Mouse (Mus musculus) kidney, embryonic 14.5 days (tissue): ENCODE data around the gene Gpr3. TPM values are rescaled to one million over a fixed set of nuclear protein-coding genes. Genes with fewer than 3 reads are reported as not detected.

ENCODE experiments used
- ATAC-seq: fragments of 200-750 bp; cut with Nextera tagmentation; 2 replicates; pipeline ENCODE4 v1.8.0; 2017; ENCODE audit warnings: moderate number of reproducible peaks, mild to moderate bottlenecking, moderate TSS enrichment, moderate library complexity; ENCODE audit not compliant: low FRiP score, low TSS enrichment
- H3K27ac ChIP-seq: fragments of 300-500 bp; sonication (generic); 2 replicates; pipeline ENCODE4 v1.5.1; 2014; ENCODE audit warnings: low read depth, mild to moderate bottlenecking, low read length, moderate library complexity, mixed read lengths
- H3K27me3 ChIP-seq: fragments of 300-500 bp; sonication (generic); 2 replicates; pipeline ENCODE4 v1.6.1; 2014; ENCODE audit warnings: mild to moderate bottlenecking, low read length; ENCODE audit not compliant: control insufficient read depth, insufficient read depth
- H3K36me3 ChIP-seq: fragments of 300-500 bp; sonication (generic); 2 replicates; pipeline ENCODE4 v1.6.1; 2014; ENCODE audit warnings: low read length, mixed read lengths; ENCODE audit not compliant: control insufficient read depth, insufficient read depth
- H3K4me1 ChIP-seq: fragments of 300-500 bp; sonication (generic); 2 replicates; pipeline ENCODE4 v1.6.1; 2014; ENCODE audit warnings: low read length, mixed read lengths; ENCODE audit not compliant: control insufficient read depth, insufficient read depth
- H3K4me2 ChIP-seq: fragments of 300-500 bp; sonication (generic); replicated peaks from 2 replicates; pipeline ENCODE4 v1.6.1; 2014; ENCODE audit warnings: low read depth, mild to moderate bottlenecking, low read length
- H3K4me3 ChIP-seq: fragments of 300-500 bp; sonication (generic); 2 replicates; pipeline ENCODE4 v1.5.1; 2014; ENCODE audit warnings: mild to moderate bottlenecking, low read length
- H3K9ac ChIP-seq: fragments of 300-500 bp; sonication (generic); 2 replicates; pipeline ENCODE4 v1.6.1; 2014; ENCODE audit warnings: low read depth, mild to moderate bottlenecking, low read length, moderate library complexity
- H3K9me3 ChIP-seq: fragments of 300-500 bp; sonication (generic); 2 replicates; pipeline ENCODE4 v1.6.1; 2016; ENCODE audit warnings: low read length; ENCODE audit not compliant: control insufficient read depth
- WGBS: fragments of 180-500 bp; shearing (Covaris S2); extraction: QIAGEN DNeasy Blood & Tissue Kit; methylation state at CpG from one replicate; pipeline ENCODE4 v1.1.7; 2014; 5-methylcytosine and 5-hydroxymethylcytosine counted together
- polyA plus RNA-seq: library from polyadenylated mRNA; unstranded; fragments of >200 nt; fragmentation: Nextera tagmentation; extraction: Ambion mirVana; gene quantifications from 2 replicates; pipeline ENCODE4 v1.2.1, GENCODE M21; 2014

Gene Gpr3
- polyA plus RNA-seq, 1 experiment from 2014 or later: not detected

DNA sequence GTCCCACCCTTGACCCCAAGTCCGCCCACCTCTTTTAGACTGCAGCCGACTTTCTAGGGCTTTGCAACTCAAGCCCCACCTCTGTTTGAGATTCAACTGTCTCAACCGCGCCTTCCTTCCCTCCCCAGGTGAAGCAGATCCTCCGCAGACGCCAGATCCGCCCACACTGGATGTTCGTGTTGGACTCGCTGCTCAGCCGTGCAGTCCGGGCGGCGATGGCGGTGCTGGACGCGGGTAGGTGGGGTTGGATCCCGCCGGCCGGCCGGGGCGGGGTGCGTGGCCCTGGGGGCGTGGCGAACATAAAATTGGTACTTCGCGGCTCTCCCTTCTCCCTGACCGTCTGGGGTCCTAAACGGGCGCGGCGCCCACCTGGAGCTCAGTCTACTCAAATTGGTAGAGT lies 38.9 kb upstream of the Gpr3 start:
- no peak for ATAC-seq
- Histone ChIP-seq H3K4me2 (peak overlapping the region; percentile 74), H3K36me3 (no peaks in the 10 kb centered on the region), H3K4me1 (peaks cover 23% of the 10 kb centered on the region), H3K4me3 (peak overlapping the region; percentile 36), H3K27me3 (peaks cover 55% of the 10 kb centered on the region), H3K9ac (0 out of 2 replicates have a peak overlapping the region, but pooled peaks have one; percentile 18), H3K9me3 (no peaks in the 10 kb centered on the region), H3K27ac (no peak overlapping the region)
- under 1% methylated on average over 31 of the region's 31 CpGs for WGBS

DNA sequence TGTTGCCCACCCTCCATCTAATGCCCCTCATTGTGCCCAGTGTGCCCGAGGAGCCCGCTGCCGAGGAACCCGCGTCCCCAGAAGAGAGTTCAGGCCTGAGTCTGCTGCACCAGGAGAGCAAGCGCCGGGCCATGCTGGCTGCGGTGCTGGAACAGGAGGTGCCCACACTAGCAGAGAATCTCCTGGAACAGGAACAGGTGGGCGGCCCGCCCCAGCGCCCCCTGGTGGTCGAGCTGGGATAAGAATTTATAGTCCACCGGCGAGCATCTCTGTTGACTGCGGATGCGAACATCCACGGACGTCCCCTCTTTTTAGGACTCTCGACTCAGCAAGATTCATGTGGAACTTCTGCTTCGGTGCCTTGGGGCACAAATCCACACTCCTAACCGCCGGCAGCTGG lies 38.3 kb upstream of the Gpr3 start:
- no peaks in the 10 kb centered on the region for H3K9me3 ChIP-seq
- peak overlapping the region; percentile 36 for H3K4me3 ChIP-seq
- peak overlapping the region; percentile 74 for H3K4me2 ChIP-seq
- no peak overlapping the region for H3K9ac ChIP-seq
- 2% methylated on average over 22 of the region's 22 CpGs for WGBS
- H3K27me3 ChIP-seq: peaks cover 51% of the 10 kb centered on the region
- no peaks in the 10 kb centered on the region for H3K36me3 ChIP-seq
- peaks cover 23% of the 10 kb centered on the region for H3K4me1 ChIP-seq
- H3K27ac ChIP-seq: no peak overlapping the region
- no peak for ATAC-seq

DNA sequence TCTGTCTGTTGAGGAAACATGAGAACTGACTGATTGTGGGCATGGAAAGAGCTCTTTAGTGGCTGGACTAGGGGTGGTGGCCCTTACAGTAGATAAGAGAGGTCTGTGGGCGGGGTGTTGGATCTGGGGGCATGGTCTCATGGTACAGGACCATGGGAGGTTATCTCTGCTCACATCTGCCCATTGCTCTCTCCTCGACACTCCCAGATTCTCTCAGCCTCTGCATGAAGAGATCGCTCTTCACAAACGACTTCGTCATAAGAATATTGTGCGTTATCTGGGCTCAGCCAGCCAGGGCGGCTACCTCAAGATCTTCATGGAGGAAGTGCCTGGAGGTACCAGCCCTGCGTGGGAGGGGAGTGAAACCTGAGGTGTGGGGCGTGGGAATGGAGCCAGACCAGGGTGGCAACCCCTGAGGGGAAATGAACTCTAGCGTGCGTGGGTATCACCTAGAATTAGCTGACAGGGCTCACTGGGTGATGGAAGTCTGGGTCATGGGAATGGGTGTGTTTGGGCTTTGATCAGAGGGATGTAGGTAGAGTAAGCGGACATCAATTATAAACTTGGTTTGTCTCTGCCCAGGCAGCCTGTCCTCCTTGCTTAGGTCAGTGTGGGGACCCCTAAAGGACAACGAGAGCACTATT lies 35.6 kb upstream of the Gpr3 start:
- Histone ChIP-seq H3K9ac (no peak overlapping the region), H3K27ac (no peak overlapping the region), H3K4me2 (no peak overlapping the region), H3K4me3 (no peak overlapping the region), H3K27me3 (peaks cover 48% of the 10 kb centered on the region), H3K4me1 (peaks cover 25% of the 10 kb centered on the region), H3K36me3 (no peaks in the 10 kb centered on the region), H3K9me3 (no peaks in the 10 kb centered on the region)
- no peak for ATAC-seq
- WGBS: 54% methylated on average over 13 of the region's 13 CpGs

DNA sequence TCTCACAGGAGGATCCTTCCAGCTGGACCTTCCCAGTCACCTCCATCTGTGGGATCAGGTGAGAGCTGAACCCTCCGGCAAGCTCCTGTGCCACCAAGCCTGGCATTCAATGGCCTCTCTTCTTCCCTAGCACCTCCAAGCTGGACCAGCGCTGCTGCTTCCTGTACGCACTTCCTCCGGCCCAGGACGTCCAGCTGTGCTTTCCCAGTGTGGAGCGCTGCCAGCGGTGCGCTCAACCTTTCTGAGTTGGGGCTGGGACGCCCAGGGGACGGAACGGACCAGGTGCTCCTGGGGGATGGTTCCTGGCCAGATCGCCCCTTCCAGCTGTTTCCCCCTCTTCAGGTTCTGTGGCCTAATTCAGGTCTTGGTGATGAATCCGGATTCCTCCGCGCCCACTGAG lies 34.7 kb upstream of the Gpr3 start:
- Histone ChIP-seq H3K9ac (no peak overlapping the region), H3K27ac (no peak overlapping the region), H3K36me3 (no peaks in the 10 kb centered on the region), H3K9me3 (no peaks in the 10 kb centered on the region), H3K4me2 (no peak overlapping the region), H3K4me3 (no peak overlapping the region), H3K27me3 (peaks cover 48% of the 10 kb centered on the region), H3K4me1 (peaks cover 25% of the 10 kb centered on the region)
- whole genome bisulfite sequencing: 30% methylated on average over 15 of the region's 15 CpGs
- ATAC-seq: no peak

DNA sequence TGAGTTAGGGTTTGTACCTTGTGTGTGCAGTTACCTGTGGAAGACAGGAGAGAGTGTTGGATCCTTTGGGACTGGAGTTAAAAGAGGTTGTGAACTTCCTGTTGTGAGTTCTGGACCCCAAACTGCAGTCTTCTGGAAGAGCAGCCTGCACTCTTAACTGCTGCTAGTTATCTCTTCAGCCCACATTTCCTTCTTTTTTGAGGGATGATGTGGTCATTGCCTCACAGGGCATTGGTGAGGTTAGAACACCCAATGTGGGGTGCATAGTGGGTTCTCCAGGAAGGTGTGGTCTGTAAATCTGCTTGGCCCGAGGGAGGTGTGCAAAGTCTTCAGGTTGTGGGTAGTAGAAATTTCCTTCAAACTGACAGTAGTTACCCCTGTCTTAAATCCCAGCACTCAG lies 32.0 kb upstream of the Gpr3 start:
- Histone ChIP-seq H3K36me3 (no peaks in the 10 kb centered on the region), H3K4me3 (no peak overlapping the region), H3K4me2 (no peak overlapping the region), H3K27ac (no peak overlapping the region), H3K27me3 (peaks cover 28% of the 10 kb centered on the region), H3K9ac (no peak overlapping the region), H3K9me3 (no peaks in the 10 kb centered on the region), H3K4me1 (peaks cover 10% of the 10 kb centered on the region; the same call in 1 of the 2 replicates)
- WGBS: 83% methylated on average over 1 of the region's 1 CpGs
- ATAC-seq: no peak

DNA sequence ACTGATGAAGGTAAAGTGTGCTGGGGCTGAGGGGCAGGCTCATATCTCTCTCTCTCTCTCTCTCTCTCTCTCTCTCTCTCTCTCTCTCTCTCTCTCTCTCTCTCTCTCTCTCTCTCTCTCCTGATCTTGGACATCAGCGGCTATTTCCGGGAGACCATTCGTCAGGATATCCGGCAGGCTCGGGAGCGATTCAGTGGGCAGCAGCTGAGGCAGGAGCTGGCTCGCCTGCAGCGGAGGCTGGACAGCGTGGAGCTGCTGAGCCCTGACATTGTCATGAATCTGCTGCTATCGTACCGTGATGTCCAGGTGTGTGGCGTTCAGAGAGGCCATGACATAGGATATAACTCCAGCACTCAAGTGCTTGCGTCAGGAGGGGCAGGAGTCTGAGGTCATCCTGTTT lies 31.2 kb upstream of the Gpr3 start:
- Histone ChIP-seq H3K4me2 (no peak overlapping the region), H3K27ac (no peak overlapping the region), H3K9me3 (no peaks in the 10 kb centered on the region), H3K36me3 (no peaks in the 10 kb centered on the region), H3K27me3 (peaks cover 26% of the 10 kb centered on the region), H3K4me3 (no peak overlapping the region), H3K4me1 (peaks cover 10% of the 10 kb centered on the region; the same call in 1 of the 2 replicates), H3K9ac (no peak overlapping the region)
- ATAC-seq: no peak
- WGBS: 19% methylated on average over 12 of the region's 13 CpGs

DNA sequence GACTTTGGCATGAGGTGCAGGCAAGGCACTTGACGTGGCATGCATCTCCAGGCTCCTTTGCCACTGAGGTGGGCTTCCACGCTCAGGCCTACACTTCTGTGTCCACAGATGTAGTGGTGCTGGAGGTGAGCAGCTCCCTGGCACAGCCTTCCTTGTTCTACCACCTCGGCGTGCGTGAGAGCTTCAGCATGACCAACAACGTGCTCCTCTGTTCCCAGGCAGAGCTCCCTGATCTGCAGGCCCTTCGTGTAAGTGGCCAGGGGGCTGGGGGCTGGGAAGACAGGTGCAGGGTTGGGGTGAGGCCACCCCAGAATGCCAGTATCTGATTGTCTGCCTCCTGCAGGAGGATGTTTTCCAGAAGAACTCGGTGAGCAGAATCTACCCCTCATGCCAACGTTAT lies 30.4 kb upstream of the Gpr3 start:
- Histone ChIP-seq H3K9ac (no peak overlapping the region), H3K9me3 (no peaks in the 10 kb centered on the region), H3K27ac (no peak overlapping the region), H3K36me3 (no peaks in the 10 kb centered on the region), H3K4me1 (peaks cover 10% of the 10 kb centered on the region; the same call in 1 of the 2 replicates), H3K27me3 (peaks cover 18% of the 10 kb centered on the region), H3K4me2 (no peak overlapping the region), H3K4me3 (no peak overlapping the region)
- 72% methylated on average over 9 of the region's 9 CpGs for WGBS
- no peak for ATAC-seq

DNA sequence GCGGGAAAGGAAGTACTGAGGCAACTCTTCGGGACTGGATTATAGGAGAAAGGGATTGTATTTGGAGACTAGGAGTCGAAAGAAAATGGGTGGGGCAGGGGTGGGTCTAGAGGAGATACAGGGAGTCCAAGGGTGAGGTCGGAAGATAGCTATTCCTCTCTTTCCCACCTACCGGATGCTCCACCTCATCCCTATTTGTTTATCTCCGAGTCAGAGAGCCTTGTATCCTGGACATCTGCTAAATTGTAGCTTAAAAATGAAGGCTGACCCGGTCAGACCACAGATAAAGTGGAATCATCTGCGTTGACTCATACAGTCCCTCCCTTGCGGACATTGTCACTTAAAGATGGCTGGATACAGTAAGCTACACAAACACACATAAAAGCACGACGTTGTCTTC lies 29.6 kb upstream of the Gpr3 start:
- Histone ChIP-seq H3K27me3 (peaks cover 10% of the 10 kb centered on the region; the same call in 1 of the 2 replicates), H3K27ac (no peak overlapping the region), H3K36me3 (no peaks in the 10 kb centered on the region), H3K4me2 (peak overlapping the region; percentile 93), H3K9ac (peak overlapping the region; percentile 13; the same call in 1 of the 2 replicates), H3K4me3 (peak overlapping the region; percentile 65), H3K4me1 (peaks cover 5% of the 10 kb centered on the region; the same call in 1 of the 2 replicates), H3K9me3 (no peaks in the 10 kb centered on the region)
- WGBS: 29% methylated on average over 11 of the region's 11 CpGs
- ATAC-seq: no peak
